Mouse (Mus musculus) CH12.LX (cell line): ENCODE measurements around the gene Il17re.

Source experiments
- CHD2 ChIP-seq: IDR thresholded peaks from 2 replicates; pipeline ENCODE4 v1.6.1; 2011; ENCODE audit warnings: low read length, improper control_type of control experiment
- CTCF ChIP-seq, 2 experiments: IDR thresholded peaks in 1 of 2; conservative IDR thresholded peaks in 1 of 2; 2 replicates each; pipeline ENCODE4 v1.5.1; 2011 to 2012; ENCODE audit warnings: low read depth in 2 of 2, low read length in 2 of 2, improper control_type of control experiment in 1 of 2, inconsistent platforms in 1 of 2, mild to moderate bottlenecking in 1 of 2, moderate library complexity in 1 of 2
- EP300 ChIP-seq: IDR thresholded peaks from 2 replicates; pipeline ENCODE4 v1.6.1; 2011; ENCODE audit warnings: low read length, improper control_type of control experiment
- MAX ChIP-seq: IDR thresholded peaks from 2 replicates; pipeline ENCODE4 v1.6.1; 2011; ENCODE audit warnings: low read length, improper control_type of control experiment
- MAZ ChIP-seq: IDR thresholded peaks from 2 replicates; pipeline ENCODE4 v1.6.1; 2012; ENCODE audit warnings: low read depth, mild to moderate bottlenecking, inconsistent platforms, low read length, improper control_type of control experiment, moderate library complexity
- POLR2AphosphoS2 ChIP-seq: IDR thresholded peaks from 2 replicates; pipeline ENCODE4 v1.6.1; 2011; ENCODE audit warnings: low read depth, low read length, improper control_type of control experiment
- USF1 ChIP-seq: IDR thresholded peaks from 2 replicates; pipeline ENCODE4 v1.6.1; 2014; ENCODE audit warnings: low read depth, mild to moderate bottlenecking, inconsistent platforms, low read length, improper control_type of control experiment
- ZC3H11A ChIP-seq: IDR thresholded peaks from 2 replicates; pipeline ENCODE4 v1.6.1; 2012; ENCODE audit warnings: low read depth, mild to moderate bottlenecking, inconsistent platforms, low read length, improper control_type of control experiment
- ZNF384 ChIP-seq: IDR thresholded peaks from 2 replicates; pipeline ENCODE4 v1.6.1; 2012; ENCODE audit warnings: low read depth, low read length, improper control_type of control experiment, inconsistent platforms

DNA sequence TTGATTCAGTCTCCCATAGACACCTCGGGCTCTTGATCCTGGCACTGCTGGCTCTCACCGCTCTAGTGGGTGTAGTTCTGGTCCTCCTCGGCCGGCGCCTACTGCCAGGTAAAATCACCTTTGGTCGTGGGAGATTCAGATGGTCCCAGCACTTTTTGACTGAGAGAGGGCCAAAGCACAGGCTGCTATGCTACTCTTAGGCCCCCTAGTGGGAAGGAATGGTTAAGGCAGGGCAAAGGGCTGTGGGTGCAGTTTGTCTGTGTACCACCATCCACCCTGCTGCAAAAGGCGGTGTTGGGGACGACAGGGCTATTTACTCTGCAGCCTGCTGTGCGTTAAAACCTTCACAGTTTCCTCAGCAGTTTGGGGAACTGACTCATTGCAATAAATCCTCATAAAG lies 10.7 kb downstream of the Il17re start:
- TF ChIP-seq USF1 = no peak
- TF ChIP-seq MAZ = 0 out of 2 replicates have a peak, but pooled peaks have one; percentile 22
- peak; percentile 86 to 90 for TF ChIP-seq CTCF (conservative IDR thresholded peaks at IDR 0.05 in 1 of 2, IDR thresholded peaks at IDR 0.05 in 1 of 2; ENCODE audit: low read depth in 2 of 2, low read length in 2 of 2)
- TF ChIP-seq MAX = no peak
- no peak for TF ChIP-seq ZC3H11A
- no peak for TF ChIP-seq EP300
- TF ChIP-seq ZNF384 = no peak
- TF ChIP-seq POLR2AphosphoS2 = no peak
- TF ChIP-seq CHD2 = no peak
